ENCODE assay signal across 19 mouse cellular contexts in the genomic region with DNA sequence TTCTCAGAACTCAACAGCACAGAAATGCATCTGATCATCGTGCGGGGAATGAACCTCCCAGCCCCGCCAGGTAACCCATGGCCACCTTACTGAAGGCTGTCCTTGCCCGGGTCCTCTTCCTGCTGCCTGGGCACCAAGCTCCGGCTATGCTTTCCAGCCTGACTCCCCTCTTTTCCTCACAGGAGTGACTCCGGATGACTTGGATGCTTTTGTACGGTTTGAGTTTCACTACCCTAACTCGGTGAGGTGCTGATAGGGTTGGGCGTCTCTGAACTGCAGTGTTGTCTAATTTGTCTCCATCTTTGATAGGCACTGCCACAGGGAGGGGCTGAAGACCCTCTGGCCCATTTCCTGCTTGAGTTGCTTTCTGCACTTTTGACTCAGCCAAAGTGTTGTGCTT. TPM values are rescaled to one million over a fixed set of nuclear protein-coding genes. Genes with fewer than 3 reads are reported as not detected.
"Had no signal": no experiment of that assay in that cellular context is flagged by ENCODE, and none has a peak within 500 bp of the region (broad histone marks: within the 10 kb centered on the region; RNA-seq: fewer than 3 reads in every experiment).

No protein-coding gene starts in this region.

- ATAC-seq: liver, postnatal 0 days; lung, postnatal 0 days; midbrain, embryonic 15.5 days had no signal

- H3K9ac ChIP-seq: liver, postnatal 0 days; lung, embryonic 15.5 days; midbrain, embryonic 12.5 days; midbrain, embryonic 15.5 days; neural tube, embryonic 12.5 days; stomach, embryonic 15.5 days had no signal

- H3K4me3 ChIP-seq: lung, embryonic 15.5 days; megakaryocyte, embryonic 14.5 days; midbrain, embryonic 12.5 days; midbrain, embryonic 15.5 days; neural tube, embryonic 12.5 days; stomach, embryonic 15.5 days had no signal

- H3K4me2 ChIP-seq: lung, embryonic 15.5 days; midbrain, embryonic 12.5 days; midbrain, embryonic 15.5 days; neural tube, embryonic 12.5 days; stomach, embryonic 15.5 days had no signal

- H3K4me1 ChIP-seq: lung, embryonic 15.5 days; megakaryocyte, embryonic 14.5 days; midbrain, embryonic 15.5 days; neural tube, embryonic 12.5 days; stomach, embryonic 15.5 days had no signal

- H3K9me3 ChIP-seq: lung, embryonic 15.5 days; megakaryocyte, embryonic 14.5 days; midbrain, embryonic 12.5 days; midbrain, embryonic 15.5 days; neural tube, embryonic 12.5 days; stomach, embryonic 15.5 days had no signal

- DNase-seq: liver, postnatal 0 days; lung, adult 2 months; lung, postnatal 14 days; lung, postnatal 36 days; right cerebral cortex, postnatal 14 days; thymus, adult 2 months; thymus, postnatal 25 days; thymus, postnatal 4 days had no signal

- H3K27ac ChIP-seq: lung, embryonic 15.5 days; macrophage; midbrain, embryonic 12.5 days; midbrain, embryonic 15.5 days; neural tube, embryonic 12.5 days; stomach, embryonic 15.5 days; stomach, postnatal 0 days had no signal

- H3K27me3 ChIP-seq: lung, embryonic 15.5 days; megakaryocyte, embryonic 14.5 days; midbrain, embryonic 12.5 days; midbrain, embryonic 15.5 days; neural tube, embryonic 12.5 days; stomach, embryonic 15.5 days had no signal

RNA-seq across cellular contexts. Expression of gene Orc1, which starts 50.9 kb away (rescaled TPM):
- total RNA-seq: monocyte, adult 5-6 weeks; neutrophil, adult 5-6 weeks had no signal
